Mouse (Mus musculus) midbrain, embryonic 12.5 days (tissue): ENCODE data around the gene Sarnp. TPM values are rescaled to one million over a fixed set of nuclear protein-coding genes. Genes with fewer than 3 reads are reported as not detected.
A peak's percentile ranks its signal among the peaks of the same experiment; 100 is the strongest.
"Not testable (repeated sequence)": the region's sequence is repeated elsewhere in the genome, so short reads cannot be mapped to it uniquely, and the experiment has no call there.

Experiments used
- ATAC-seq: fragments of 200-750 bp; cut with Nextera tagmentation; 2 replicates; pipeline ENCODE4 v1.8.0; 2017; ENCODE audit warnings: low read depth, moderate TSS enrichment, moderate library complexity; ENCODE audit not compliant: low FRiP score
- H3K27ac ChIP-seq: fragments of 300-500 bp; sonication (generic); replicated peaks from 2 replicates; pipeline ENCODE4 v1.5.1; 2016; ENCODE audit warnings: mild to moderate bottlenecking
- H3K27me3 ChIP-seq: fragments of 300-500 bp; sonication (generic); 2 replicates; pipeline ENCODE4 v1.6.1; 2016; ENCODE audit warnings: mild to moderate bottlenecking
- H3K36me3 ChIP-seq: fragments of 300-500 bp; sonication (generic); 2 replicates; pipeline ENCODE4 v1.6.1; 2016
- H3K4me1 ChIP-seq: fragments of 300-500 bp; sonication (generic); 2 replicates; pipeline ENCODE4 v1.6.1; 2016
- H3K4me2 ChIP-seq: fragments of 300-500 bp; sonication (generic); replicated peaks from 2 replicates; pipeline ENCODE4 v1.6.1; 2016; ENCODE audit warnings: mild to moderate bottlenecking, moderate library complexity
- H3K4me3 ChIP-seq: fragments of 300-500 bp; sonication (generic); 2 replicates; pipeline ENCODE4 v1.5.1; 2016; ENCODE audit warnings: mild to moderate bottlenecking
- H3K9ac ChIP-seq: fragments of 300-500 bp; sonication (generic); replicated peaks from 2 replicates; pipeline ENCODE4 v1.6.1; 2016; ENCODE audit warnings: mild to moderate bottlenecking, moderate library complexity
- H3K9me3 ChIP-seq: fragments of 300-500 bp; sonication (generic); 2 replicates; pipeline ENCODE4 v1.6.1; 2016; ENCODE audit warnings: mild to moderate bottlenecking
- WGBS: fragments of 180-500 bp; shearing (Covaris S2); methylation state at CpG from one replicate; pipeline ENCODE4 v1.1.7; 2016; 5-methylcytosine and 5-hydroxymethylcytosine counted together
- polyA plus RNA-seq: library from polyadenylated mRNA; unstranded; fragments of >200 nt; fragmentation: Nextera tagmentation; extraction: Ambion mirVana; gene quantifications from 2 replicates; pipeline ENCODE4 v1.2.1, GENCODE M21; 2016

The Sarnp gene
- polyA plus RNA-seq, 1 experiment from 2014 or later, result 217 TPM

DNA sequence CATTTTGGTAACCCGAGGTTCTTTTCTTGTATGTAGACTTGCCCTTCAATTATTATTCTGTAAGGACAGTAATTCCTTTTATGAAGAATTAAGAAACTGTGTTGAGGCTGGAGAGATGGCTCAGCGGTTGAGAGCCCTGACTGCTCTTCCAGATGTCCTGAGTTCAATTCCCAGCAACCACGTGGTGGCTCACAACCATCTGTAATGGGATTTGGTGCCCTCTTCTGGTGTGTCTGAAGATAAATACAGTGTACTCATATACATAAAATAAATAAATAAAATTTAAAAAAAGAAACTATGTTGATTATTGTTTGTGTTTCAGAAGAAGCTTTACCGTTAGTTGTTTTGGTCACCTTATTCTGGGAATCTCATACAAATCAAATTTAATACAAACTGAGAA lies 6.0 kb downstream of the Sarnp start:
- H3K27me3 ChIP-seq, ATAC-seq, H3K9me3 ChIP-seq, H3K9ac ChIP-seq, H3K27ac ChIP-seq: not testable (repeated sequence)
- Histone ChIP-seq H3K4me3 (peak overlapping the region; percentile 86; the same call in 1 of the 2 replicates), H3K4me2 (peak overlapping the region; percentile 84), H3K4me1 (peaks cover 17% of the 10 kb centered on the region), H3K36me3 (peaks cover 27% of the 10 kb centered on the region)
- WGBS, result 74% methylated on average over 4 of the region's 4 CpGs

DNA sequence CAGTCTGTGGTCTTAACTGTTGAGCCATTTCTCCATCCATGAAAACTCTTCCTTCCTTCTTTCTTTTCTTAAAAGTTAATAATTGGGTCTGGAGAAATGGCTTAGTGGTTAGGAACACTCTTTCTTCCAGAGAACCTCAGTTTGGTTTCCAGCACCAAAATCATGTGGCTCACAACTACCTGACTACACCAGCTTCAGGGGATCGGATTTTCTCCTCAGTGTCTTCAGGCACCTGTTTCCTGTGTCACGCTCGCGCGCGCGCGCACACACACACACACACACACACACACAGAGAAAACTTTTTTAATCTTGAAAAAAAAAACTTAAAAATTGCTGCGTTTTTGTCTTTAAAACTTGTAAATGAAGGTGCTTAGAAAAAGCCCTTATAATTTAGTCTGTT lies 6.7 kb downstream of the Sarnp start:
- Histone ChIP-seq H3K36me3 (peaks cover 22% of the 10 kb centered on the region), H3K9me3 (no peaks in the 10 kb centered on the region), H3K27ac (no peak overlapping the region), H3K4me2 (no peak overlapping the region), H3K27me3 (no peaks in the 10 kb centered on the region), H3K4me1 (peaks cover 17% of the 10 kb centered on the region), H3K9ac (no peak overlapping the region), H3K4me3 (no peak overlapping the region)
- WGBS, result 98% methylated on average over 9 of the region's 9 CpGs
- ATAC-seq, result no peak

DNA sequence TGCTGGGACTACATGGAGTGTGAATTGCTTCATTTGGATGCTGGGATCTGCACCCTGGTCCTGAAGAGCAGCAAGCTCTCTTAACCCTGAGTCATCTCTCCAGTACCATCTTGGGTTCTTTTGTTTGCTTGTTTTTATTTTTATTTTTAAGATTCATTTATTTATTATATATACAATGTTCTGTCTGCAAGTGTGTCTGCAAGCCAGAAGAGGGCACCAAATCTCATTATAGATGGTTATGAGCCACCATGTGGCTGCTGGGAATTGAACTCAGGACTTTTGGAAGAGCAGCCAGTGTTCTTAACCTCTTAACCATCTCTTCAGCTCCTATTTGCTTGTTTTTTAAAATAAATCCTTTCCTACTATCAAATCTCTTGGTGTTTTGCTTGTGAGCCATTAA lies 20.3 kb downstream of the Sarnp start:
- Histone ChIP-seq H3K27me3 (no peaks in the 10 kb centered on the region), H3K9ac (no peak overlapping the region), H3K4me2 (no peak overlapping the region), H3K4me1 (no peaks in the 10 kb centered on the region), H3K4me3 (no peak overlapping the region), H3K36me3 (peaks cover 66% of the 10 kb centered on the region), H3K9me3 (no peaks in the 10 kb centered on the region), H3K27ac (no peak overlapping the region)
- ATAC-seq, result no peak

DNA sequence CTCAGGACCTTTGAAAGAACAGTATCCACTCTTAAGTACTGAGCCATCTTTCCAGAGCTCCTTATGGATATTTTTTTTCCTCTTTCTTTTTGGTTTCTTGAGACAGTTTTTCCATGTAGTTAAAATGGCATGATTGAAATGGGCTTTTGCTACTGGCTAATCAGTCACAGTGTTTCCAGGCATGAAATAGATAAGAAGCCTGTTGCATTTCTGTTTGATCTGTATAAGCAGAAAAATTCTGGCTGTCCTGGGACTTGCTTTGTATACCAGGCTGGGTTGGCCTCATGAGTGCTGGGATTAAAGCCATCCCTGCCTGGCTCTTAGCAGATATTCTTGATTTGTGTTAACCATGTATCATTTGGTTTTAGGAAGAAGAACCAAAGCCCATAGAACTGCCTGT lies 22.3 kb downstream of the Sarnp start:
- Histone ChIP-seq H3K4me2 (no peak overlapping the region), H3K4me1 (no peaks in the 10 kb centered on the region), H3K9me3 (no peaks in the 10 kb centered on the region), H3K27me3 (no peaks in the 10 kb centered on the region), H3K4me3 (no peak overlapping the region), H3K27ac (no peak overlapping the region), H3K36me3 (peaks cover 64% of the 10 kb centered on the region), H3K9ac (no peak overlapping the region)
- no peak for ATAC-seq

DNA sequence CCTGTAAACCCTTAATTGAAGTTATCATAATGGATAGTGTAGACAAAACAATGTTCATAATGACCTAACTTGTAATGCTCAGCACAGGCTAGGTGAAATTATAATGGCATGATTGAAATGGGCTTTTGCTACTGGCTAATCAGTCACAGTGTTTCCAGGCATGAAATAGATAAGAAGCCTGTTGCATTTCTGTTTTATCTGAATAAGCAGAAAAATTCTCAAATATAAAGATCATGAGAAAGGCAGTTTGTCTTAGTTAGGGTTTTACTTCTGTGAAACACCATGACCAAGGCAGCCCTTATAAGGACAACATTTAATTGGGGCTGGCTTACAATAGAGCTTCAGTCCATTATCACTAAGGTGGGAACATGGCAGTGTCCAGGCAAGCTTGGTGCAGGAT lies 23.5 kb downstream of the Sarnp start:
- H3K27ac ChIP-seq, result no peak overlapping the region
- no peaks in the 10 kb centered on the region for H3K27me3 ChIP-seq
- H3K4me3 ChIP-seq, result no peak overlapping the region
- H3K4me2 ChIP-seq, result no peak overlapping the region
- H3K9me3 ChIP-seq, result no peaks in the 10 kb centered on the region
- no peak overlapping the region for H3K9ac ChIP-seq
- H3K36me3 ChIP-seq, result peaks cover 56% of the 10 kb centered on the region
- no peak for ATAC-seq
- no peaks in the 10 kb centered on the region for H3K4me1 ChIP-seq

DNA sequence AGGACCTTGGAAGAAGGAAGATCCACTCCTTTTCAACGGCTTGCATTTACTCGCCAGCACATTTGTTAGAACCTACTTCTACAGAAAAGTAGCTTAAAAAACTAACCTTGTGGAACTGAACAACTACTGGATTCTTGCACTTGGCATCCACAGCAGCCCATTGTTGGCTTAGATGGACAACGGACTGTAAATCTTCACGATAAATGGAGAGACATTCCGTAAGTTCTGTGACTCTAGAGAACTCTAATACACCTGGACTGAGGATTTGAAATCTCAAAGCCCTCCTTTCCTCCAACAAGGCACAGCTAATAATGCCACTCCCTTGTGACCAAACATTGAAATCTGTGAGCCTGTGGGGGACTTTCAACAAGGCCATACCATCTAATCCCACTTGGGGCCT lies 26.1 kb downstream of the Sarnp start:
- no peak overlapping the region for H3K27ac ChIP-seq
- H3K4me2 ChIP-seq, result no peak overlapping the region
- ATAC-seq, result no peak
- H3K36me3 ChIP-seq, result peaks cover 46% of the 10 kb centered on the region
- no peaks in the 10 kb centered on the region for H3K9me3 ChIP-seq
- H3K9ac ChIP-seq, result no peak overlapping the region
- H3K27me3 ChIP-seq, result no peaks in the 10 kb centered on the region
- WGBS, result 94% methylated on average over 5 of the region's 5 CpGs
- H3K4me3 ChIP-seq, result no peak overlapping the region
- no peaks in the 10 kb centered on the region for H3K4me1 ChIP-seq

DNA sequence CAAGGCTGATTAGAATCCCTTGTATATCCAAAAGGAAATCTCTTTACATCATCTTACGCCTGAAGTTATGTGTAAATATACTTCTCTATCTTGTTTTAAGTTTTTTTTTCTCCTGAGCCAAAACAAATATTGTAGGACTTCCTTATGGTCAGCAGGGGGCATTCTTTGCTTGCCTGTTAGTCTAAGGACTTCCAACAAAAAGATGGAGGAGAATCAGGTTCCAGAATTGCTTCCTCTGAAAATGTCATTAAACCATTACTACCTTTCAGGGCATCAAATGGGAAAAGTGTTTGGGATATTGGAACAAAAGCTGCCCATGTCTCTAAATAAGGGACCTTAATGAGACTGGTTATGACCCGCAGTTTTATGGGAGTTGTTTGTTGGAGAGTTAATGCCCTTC lies 28.4 kb downstream of the Sarnp start:
- no peaks in the 10 kb centered on the region for H3K4me1 ChIP-seq
- peaks cover 52% of the 10 kb centered on the region for H3K36me3 ChIP-seq
- H3K4me3 ChIP-seq, result no peak overlapping the region
- H3K9ac ChIP-seq, result no peak overlapping the region
- 76% methylated on average over 2 of the region's 2 CpGs for WGBS
- no peak overlapping the region for H3K4me2 ChIP-seq
- no peaks in the 10 kb centered on the region for H3K27me3 ChIP-seq
- no peaks in the 10 kb centered on the region for H3K9me3 ChIP-seq
- H3K27ac ChIP-seq, result no peak overlapping the region
- no peak for ATAC-seq

DNA sequence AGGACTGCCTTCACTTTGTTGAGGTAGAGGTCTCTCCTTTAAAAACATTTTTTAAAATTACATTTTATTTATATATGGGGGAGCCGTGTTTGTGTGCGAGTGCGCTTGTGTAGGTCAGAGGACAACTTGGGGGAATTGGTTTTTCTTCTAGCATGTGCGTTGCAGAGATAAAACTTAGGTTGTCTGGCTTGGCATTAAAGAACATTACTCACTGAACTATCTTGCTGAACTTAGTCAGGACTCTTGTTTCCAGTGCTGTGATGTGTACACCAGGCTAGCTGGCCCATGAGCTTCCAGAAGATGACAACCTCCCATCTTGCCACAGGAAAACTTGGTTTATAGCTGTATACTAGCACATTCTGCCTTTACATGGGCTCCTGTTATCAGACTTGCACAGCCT lies 29.5 kb downstream of the Sarnp start:
- no peak overlapping the region for H3K27ac ChIP-seq
- no peaks in the 10 kb centered on the region for H3K27me3 ChIP-seq
- no peak for ATAC-seq
- no peak overlapping the region for H3K4me2 ChIP-seq
- H3K4me1 ChIP-seq, result no peaks in the 10 kb centered on the region
- no peak overlapping the region for H3K4me3 ChIP-seq
- no peaks in the 10 kb centered on the region for H3K9me3 ChIP-seq
- WGBS, result 98% methylated on average over 4 of the region's 4 CpGs
- peaks cover 42% of the 10 kb centered on the region for H3K36me3 ChIP-seq
- no peak overlapping the region for H3K9ac ChIP-seq

DNA sequence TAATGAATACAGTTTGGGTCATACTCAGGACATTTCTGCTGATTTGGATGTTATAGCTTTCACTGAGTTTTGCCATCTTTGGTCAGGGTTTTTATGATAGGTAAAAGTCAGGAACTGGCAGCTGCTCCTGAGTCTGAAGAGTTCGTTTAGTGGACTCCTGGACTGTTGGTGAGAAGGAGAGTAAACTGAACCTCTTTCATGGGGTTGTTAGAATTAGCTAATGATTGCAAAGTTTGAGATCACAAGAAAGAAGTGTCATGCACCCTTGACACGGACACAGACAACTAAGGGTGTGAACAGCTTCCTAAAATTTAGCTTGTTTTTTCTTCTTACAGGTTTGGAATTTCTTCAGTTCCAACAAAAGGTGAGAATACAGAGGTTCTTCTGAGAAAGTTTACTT lies 31.3 kb downstream of the Sarnp start:
- 80% methylated on average over 2 of the region's 2 CpGs for WGBS
- Histone ChIP-seq H3K9ac (no peak overlapping the region), H3K9me3 (no peaks in the 10 kb centered on the region), H3K27ac (no peak overlapping the region), H3K36me3 (peaks cover 38% of the 10 kb centered on the region), H3K27me3 (no peaks in the 10 kb centered on the region), H3K4me1 (no peaks in the 10 kb centered on the region), H3K4me3 (no peak overlapping the region), H3K4me2 (no peak overlapping the region)
- ATAC-seq, result no peak

DNA sequence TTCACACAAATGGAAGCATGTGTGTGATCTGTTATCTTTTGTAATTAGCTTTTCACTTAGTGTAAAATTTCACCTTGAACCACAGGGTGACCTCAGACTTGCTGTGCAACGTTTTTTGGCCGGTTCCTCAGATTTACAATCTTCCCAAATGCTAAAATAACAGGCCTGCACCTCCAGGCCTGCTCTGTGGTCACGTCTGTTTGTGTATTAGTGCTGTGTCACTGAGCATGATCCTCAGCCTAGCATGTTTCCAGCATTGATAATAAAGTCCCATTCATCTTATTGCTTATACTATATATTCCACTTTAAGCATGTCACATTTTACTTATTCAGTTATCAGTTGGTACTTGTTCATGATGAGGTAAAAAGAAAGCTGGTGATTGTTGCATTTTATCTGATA lies 33.2 kb downstream of the Sarnp start:
- no peak for ATAC-seq
- Histone ChIP-seq H3K27ac (no peak overlapping the region), H3K9me3 (no peaks in the 10 kb centered on the region), H3K9ac (no peak overlapping the region), H3K4me1 (no peaks in the 10 kb centered on the region), H3K27me3 (no peaks in the 10 kb centered on the region), H3K4me3 (no peak overlapping the region), H3K4me2 (no peak overlapping the region), H3K36me3 (peaks cover 42% of the 10 kb centered on the region)
- WGBS, result 62% methylated on average over 3 of the region's 3 CpGs

DNA sequence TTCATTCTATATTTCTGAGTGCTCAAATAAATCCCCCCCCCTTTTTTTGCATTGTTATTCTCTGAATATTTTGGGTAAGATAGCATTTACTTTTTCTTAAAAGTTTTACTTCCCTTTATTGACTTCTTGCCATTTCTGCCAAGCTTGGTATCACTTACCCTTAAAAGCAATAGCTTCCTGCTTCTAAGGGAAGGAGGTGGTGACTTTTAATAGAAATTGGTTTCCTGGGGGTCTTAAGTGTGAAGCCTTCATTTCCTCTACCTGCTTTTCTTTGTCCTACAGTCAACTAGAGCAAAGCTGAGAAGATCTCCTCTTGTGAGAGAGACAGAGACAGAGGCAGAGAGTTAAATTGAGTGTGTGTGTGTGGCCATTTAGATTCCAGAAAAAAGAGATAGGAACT lies 44.0 kb downstream of the Sarnp start:
- Histone ChIP-seq H3K27ac (no peak overlapping the region), H3K27me3 (no peaks in the 10 kb centered on the region), H3K9me3 (no peaks in the 10 kb centered on the region), H3K36me3 (peaks cover 36% of the 10 kb centered on the region; the same call in 1 of the 2 replicates), H3K4me2 (no peak overlapping the region), H3K4me3 (no peak overlapping the region), H3K9ac (no peak overlapping the region), H3K4me1 (no peaks in the 10 kb centered on the region)
- no peak for ATAC-seq

DNA sequence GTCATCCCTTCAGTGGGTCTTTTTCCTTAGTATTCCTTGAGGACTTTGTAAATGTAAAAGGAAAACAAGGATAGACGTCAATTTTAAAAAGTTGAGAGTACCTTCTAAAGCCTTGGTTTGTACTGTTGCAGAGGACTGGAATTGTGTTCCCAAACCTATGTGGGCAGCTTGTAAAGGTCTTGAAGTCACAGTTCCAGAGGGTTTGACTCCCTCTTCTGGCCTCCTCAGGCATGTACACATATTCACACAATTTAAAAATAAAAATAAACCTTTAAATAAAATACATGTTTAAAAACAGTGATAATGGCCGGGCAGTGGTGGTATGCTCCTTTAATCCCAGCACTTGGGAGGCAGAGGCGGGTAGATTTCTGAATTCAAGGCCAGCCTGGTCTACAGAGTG lies 48.9 kb downstream of the Sarnp start:
- no peaks in the 10 kb centered on the region for H3K9me3 ChIP-seq
- no peaks in the 10 kb centered on the region for H3K4me1 ChIP-seq
- H3K9ac ChIP-seq, result no peak overlapping the region
- H3K27ac ChIP-seq, result no peak overlapping the region
- peaks cover 29% of the 10 kb centered on the region for H3K36me3 ChIP-seq
- H3K4me2 ChIP-seq, result no peak overlapping the region
- 89% methylated on average over 3 of the region's 3 CpGs for WGBS
- no peaks in the 10 kb centered on the region for H3K27me3 ChIP-seq
- no peak for ATAC-seq
- no peak overlapping the region for H3K4me3 ChIP-seq

DNA sequence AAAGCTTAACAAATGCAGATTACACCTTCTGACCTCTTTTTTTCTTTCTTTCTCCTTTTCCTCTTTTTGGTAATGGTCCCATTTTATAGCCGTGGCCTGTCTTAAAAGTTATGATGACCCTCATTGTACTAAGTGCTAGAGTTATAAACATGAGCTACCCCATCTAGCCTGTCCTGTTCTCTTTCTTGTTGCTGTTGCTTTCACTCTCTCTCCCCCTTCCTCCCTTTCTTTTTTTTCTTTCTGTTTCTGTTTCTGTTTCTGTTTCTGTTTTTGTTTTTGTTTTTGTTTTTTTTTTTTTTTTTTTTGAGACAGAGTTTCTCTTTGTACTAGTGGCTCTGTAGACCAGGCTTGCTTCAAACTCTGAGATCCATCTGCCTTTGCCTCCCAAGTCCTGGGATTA lies 49.4 kb downstream of the Sarnp start:
- Histone ChIP-seq H3K27me3 (no peaks in the 10 kb centered on the region), H3K27ac (no peak overlapping the region), H3K9ac (no peak overlapping the region), H3K4me1 (no peaks in the 10 kb centered on the region), H3K4me3 (no peak overlapping the region), H3K9me3 (no peaks in the 10 kb centered on the region), H3K4me2 (no peak overlapping the region), H3K36me3 (peaks cover 29% of the 10 kb centered on the region)
- WGBS, result 93% methylated on average over 1 of the region's 1 CpGs
- no peak for ATAC-seq
